Mouse (Mus musculus): ENCODE measurements around the gene Nrxn1. TPM values are rescaled to one million over a fixed set of nuclear protein-coding genes. Genes with fewer than 3 reads are reported as not detected.

Nrxn1 gene
- polyA plus RNA-seq, 1 experiment from 2014 or later: 3.2 TPM

DNA sequence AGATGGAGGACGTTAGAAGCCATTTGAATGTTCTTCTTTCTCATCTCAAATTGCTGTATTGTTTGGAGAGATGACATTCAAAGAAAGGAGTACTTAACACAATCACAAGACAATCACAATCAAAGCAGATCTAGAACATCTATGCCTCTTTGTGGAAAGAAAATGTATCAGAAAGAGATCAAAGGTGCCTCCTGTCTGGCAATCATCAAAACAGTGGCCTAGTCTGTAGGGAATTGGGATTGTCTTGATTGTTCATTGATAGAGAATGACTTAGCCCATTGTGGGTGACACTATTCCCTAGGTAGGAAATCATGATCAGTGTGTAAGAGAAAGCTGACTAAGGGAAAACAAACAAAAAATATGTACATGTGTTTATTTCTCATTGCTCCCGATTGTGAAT lies 1060.5 kb downstream of the Nrxn1 start:
- Histone ChIP-seq H3K9me3 (ENCODE audit: control insufficient read depth, low read length) (no peaks in the 10 kb centered on the region), H3K4me3 (ENCODE audit: low read depth, low read length) (no peak overlapping the region), H3K27me3 (ENCODE audit: control insufficient read depth, insufficient read depth, low read length) (no peaks in the 10 kb centered on the region), H3K27ac (replicated peaks; ENCODE audit: low read depth, low read length) (no peak overlapping the region), H3K9ac (ENCODE audit: low read length) (no peak overlapping the region), H3K4me1 (ENCODE audit: control insufficient read depth, insufficient read depth, low read length) (no peaks in the 10 kb centered on the region), H3K36me3 (ENCODE audit: control insufficient read depth, insufficient read depth, low read length) (no peaks in the 10 kb centered on the region), H3K4me2 (ENCODE audit: low read depth, severe bottlenecking) (no peak overlapping the region)
- WGBS: 80% methylated on average over 2 of the region's 2 CpGs
- ATAC-seq (ENCODE audit: insufficient number of reproducible peaks, low FRiP score, low TSS enrichment, low read depth): no peak
- no peak for DNase-seq (ENCODE audit: low spot score)

DNA sequence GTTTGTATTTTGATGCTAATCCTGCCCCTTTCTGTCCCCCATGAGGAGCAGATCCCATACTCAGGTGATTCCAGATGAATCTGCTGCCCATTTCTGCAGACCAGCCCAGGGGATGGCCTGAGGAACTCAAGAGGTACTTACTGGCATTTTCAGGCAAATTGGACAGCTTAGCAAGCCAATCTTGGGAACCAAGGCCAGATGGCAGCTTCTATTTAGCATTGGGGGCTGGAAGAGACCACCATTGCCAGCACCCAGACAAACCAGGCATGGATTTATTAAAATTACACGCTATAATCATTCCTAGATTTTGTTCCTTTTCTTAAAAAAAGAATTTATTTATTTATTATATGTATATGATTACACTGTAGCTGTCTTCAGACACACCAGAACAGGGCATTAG lies 1076.2 kb downstream of the Nrxn1 start:
- no peak overlapping the region for H3K27ac ChIP-seq (replicated peaks; ENCODE audit: low read depth, low read length)
- no peak overlapping the region for H3K4me2 ChIP-seq (ENCODE audit: low read depth, severe bottlenecking)
- no peak overlapping the region for H3K9ac ChIP-seq (ENCODE audit: low read length)
- no peak overlapping the region for H3K4me3 ChIP-seq (ENCODE audit: low read depth, low read length)
- H3K36me3 ChIP-seq (ENCODE audit: control insufficient read depth, insufficient read depth, low read length): no peaks in the 10 kb centered on the region
- DNase-seq (ENCODE audit: low spot score): no peak
- no peak for ATAC-seq (ENCODE audit: insufficient number of reproducible peaks, low FRiP score, low TSS enrichment, low read depth)
- H3K9me3 ChIP-seq (ENCODE audit: control insufficient read depth, low read length): no peaks in the 10 kb centered on the region
- 67% methylated on average over 1 of the region's 1 CpGs for WGBS
- no peaks in the 10 kb centered on the region for H3K4me1 ChIP-seq (ENCODE audit: control insufficient read depth, insufficient read depth, low read length)
- no peaks in the 10 kb centered on the region for H3K27me3 ChIP-seq (ENCODE audit: control insufficient read depth, insufficient read depth, low read length)

DNA sequence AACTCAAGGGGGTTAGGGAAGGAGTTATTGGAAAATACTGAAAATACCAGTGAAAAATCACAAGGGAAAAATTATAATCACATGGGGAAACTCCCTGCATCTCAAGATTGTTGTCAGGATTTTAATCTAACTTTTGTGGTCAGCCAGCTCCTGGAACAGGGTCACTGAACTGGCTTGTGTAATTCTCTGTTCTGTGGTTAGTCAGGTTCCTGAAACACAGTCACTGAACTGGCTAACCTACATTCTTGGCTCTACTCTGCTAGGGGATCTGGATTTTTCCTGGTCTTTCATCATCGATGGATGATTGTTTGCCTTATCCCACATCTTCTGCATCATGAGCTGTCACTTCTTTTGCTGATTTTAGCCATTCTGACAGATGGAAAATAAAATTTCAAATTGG lies 1081.1 kb downstream of the Nrxn1 start:
- Histone ChIP-seq H3K27me3 (ENCODE audit: control insufficient read depth, insufficient read depth, low read length) (no peaks in the 10 kb centered on the region), H3K4me1 (ENCODE audit: control insufficient read depth, insufficient read depth, low read length) (no peaks in the 10 kb centered on the region), H3K4me2 (ENCODE audit: low read depth, severe bottlenecking) (no peak overlapping the region), H3K9me3 (ENCODE audit: control insufficient read depth, low read length) (no peaks in the 10 kb centered on the region), H3K36me3 (ENCODE audit: control insufficient read depth, insufficient read depth, low read length) (no peaks in the 10 kb centered on the region), H3K9ac (ENCODE audit: low read length) (no peak overlapping the region), H3K27ac (replicated peaks; ENCODE audit: low read depth, low read length) (no peak overlapping the region), H3K4me3 (ENCODE audit: low read depth, low read length) (no peak overlapping the region)
- DNase-seq (ENCODE audit: low spot score): no peak
- no peak for ATAC-seq (ENCODE audit: insufficient number of reproducible peaks, low FRiP score, low TSS enrichment, low read depth)
- WGBS: 96% methylated on average over 1 of the region's 1 CpGs

DNA sequence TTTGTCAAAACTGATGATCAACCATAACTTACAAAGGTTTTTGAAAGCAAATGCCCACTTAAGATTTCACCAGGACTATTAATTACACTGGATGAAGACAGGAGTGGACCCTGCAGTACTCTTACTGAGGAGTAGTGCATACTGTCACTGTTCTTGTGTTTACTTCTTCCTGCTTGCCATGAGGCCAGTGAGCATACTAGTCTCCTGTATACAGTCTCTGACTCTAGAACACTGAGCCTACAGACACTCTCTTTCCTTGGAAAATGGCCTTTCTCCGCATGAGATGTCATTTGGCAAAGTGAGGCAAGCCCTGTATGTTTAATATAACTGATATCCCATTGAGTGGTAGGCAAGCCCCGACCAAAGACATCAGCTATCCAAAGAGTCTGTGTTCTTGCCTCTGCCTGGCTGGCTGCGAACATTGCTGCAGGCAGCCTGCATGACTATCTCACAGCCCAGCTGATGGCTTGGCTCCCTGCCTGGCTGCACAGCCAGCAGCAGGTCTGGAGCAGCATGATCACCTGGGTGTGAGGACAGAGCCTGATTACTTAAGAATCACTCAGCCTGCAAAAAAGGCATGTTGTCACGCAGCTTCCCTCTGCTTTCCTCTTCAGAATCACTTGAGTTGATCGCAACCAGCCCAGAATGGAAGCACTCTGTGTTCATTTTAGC lies 1085.3 kb downstream of the Nrxn1 start:
- Histone ChIP-seq H3K4me2 (ENCODE audit: low read depth, severe bottlenecking) (no peak overlapping the region), H3K9ac (ENCODE audit: low read length) (no peak overlapping the region), H3K27ac (replicated peaks; ENCODE audit: low read depth, low read length) (no peak overlapping the region), H3K9me3 (ENCODE audit: control insufficient read depth, low read length) (no peaks in the 10 kb centered on the region), H3K4me1 (ENCODE audit: control insufficient read depth, insufficient read depth, low read length) (no peaks in the 10 kb centered on the region), H3K36me3 (ENCODE audit: control insufficient read depth, insufficient read depth, low read length) (no peaks in the 10 kb centered on the region), H3K4me3 (ENCODE audit: low read depth, low read length) (no peak overlapping the region), H3K27me3 (ENCODE audit: control insufficient read depth, insufficient read depth, low read length) (no peaks in the 10 kb centered on the region)
- DNase-seq (ENCODE audit: low spot score): no peak
- 78% methylated on average over 5 of the region's 5 CpGs for WGBS
- no peak for ATAC-seq (ENCODE audit: insufficient number of reproducible peaks, low FRiP score, low TSS enrichment, low read depth)

DNA sequence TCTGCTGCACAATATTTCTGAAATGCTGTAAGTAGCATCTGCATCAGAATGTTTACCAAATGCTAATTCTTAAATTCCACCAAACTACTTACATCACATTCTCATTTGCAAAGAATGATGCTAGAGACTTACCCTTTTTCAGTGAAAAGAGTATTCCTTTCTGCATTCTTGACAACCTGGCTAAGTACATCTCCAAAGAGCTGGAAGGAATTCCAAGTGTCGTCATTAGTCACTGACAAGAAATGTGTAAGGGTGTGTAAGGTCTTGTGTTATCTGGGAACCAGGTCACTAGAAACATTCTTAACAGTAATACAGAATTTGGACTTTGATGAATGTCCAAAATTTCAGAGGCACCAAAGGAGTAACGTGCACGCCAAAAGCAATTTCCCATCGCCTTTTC lies 1102.2 kb downstream of the Nrxn1 start:
- no peaks in the 10 kb centered on the region for H3K4me1 ChIP-seq (ENCODE audit: control insufficient read depth, insufficient read depth, low read length)
- H3K27me3 ChIP-seq (ENCODE audit: control insufficient read depth, insufficient read depth, low read length): no peaks in the 10 kb centered on the region
- ATAC-seq (ENCODE audit: insufficient number of reproducible peaks, low FRiP score, low TSS enrichment, low read depth) (no peak), DNase-seq (ENCODE audit: low spot score) (no peak)
- H3K36me3 ChIP-seq (ENCODE audit: control insufficient read depth, insufficient read depth, low read length): no peaks in the 10 kb centered on the region
- no peak overlapping the region for H3K27ac ChIP-seq (replicated peaks; ENCODE audit: low read depth, low read length)
- H3K4me2 ChIP-seq (ENCODE audit: low read depth, severe bottlenecking): no peak overlapping the region
- 82% methylated on average over 4 of the region's 4 CpGs for WGBS
- no peaks in the 10 kb centered on the region for H3K9me3 ChIP-seq (ENCODE audit: control insufficient read depth, low read length)
- no peak overlapping the region for H3K4me3 ChIP-seq (ENCODE audit: low read depth, low read length)
- no peak overlapping the region for H3K9ac ChIP-seq (ENCODE audit: low read length)

Small RNA genes within 50 kb of the gene (microRNA-seq; reads per million reads assigned to microRNA genes)
- gene Gm24510: not detected
- not detected for gene Gm27475
- not detected for gene Gm47307
